Mouse (Mus musculus): Measurements from ENCODE around the gene Col11a2. TPM values are rescaled to one million over a fixed set of nuclear protein-coding genes. Genes with fewer than 3 reads are reported as not detected.

Gene Col11a2
- polyA plus RNA-seq, 1 experiment, result 15.2 TPM

DNA sequence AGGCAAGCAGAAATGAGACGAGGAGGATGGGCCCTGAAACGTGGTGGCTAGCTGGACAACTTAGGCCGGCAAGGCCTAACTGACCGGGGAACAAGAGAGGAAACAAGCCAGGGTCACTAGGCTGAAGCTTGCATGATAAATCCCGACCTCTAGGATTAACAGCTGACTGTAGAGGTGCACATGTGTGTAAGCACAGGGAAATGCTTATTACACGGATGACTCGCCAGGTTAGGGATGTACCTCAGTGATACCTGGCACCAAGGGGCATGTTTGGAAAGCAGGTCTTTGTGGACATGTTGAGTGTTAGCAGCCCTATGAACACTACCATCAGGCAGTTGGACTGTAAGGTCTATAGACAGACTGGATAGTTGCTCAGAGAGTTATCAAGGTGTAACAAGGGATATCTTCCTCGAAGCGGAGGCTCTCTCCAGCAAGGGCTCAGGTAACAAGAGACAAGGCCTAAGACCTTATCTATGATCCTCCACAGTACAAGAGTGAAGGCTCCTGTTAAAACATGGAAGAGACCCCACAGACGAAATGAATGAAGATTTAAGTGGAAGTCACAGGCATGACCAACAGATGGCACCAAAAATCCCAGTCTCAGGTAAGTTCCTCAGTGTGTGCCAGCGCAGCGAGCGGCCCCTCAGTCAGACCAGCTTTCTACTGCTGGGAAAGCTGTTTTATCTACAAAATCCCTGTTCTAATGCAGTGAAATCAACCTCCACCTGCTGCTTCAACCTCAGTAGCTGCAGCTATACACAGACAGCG is 70.0 kb downstream of the Col11a2 start:
- WGBS, result 68% methylated on average over 14 of the region's 14 CpGs
- TF ChIP-seq CTCF (IDR thresholded peaks at IDR 0.05; ENCODE audit: borderline replicate concordance, insufficient read depth, low read depth, low read length) (peak; percentile 14; the same call in 1 of the 2 replicates), POLR2A (IDR thresholded peaks at IDR 0.05; ENCODE audit: borderline replicate concordance, insufficient read depth, low read length) (no peak)
- Histone ChIP-seq H3K4me1 (ENCODE audit: control insufficient read depth, insufficient read depth, low read length) (no peaks in the 10 kb centered on the region), H3K27me3 (ENCODE audit: control insufficient read depth, insufficient read depth, low read length) (no peaks in the 10 kb centered on the region; the same call in 1 of the 2 replicates), H3K27ac (ENCODE audit: insufficient read depth, low read length) (no peak overlapping the region), H3K4me3 (replicated peaks; ENCODE audit: insufficient read depth, low read depth, low read length) (no peak overlapping the region)
- no peak for DNase-seq

DNA sequence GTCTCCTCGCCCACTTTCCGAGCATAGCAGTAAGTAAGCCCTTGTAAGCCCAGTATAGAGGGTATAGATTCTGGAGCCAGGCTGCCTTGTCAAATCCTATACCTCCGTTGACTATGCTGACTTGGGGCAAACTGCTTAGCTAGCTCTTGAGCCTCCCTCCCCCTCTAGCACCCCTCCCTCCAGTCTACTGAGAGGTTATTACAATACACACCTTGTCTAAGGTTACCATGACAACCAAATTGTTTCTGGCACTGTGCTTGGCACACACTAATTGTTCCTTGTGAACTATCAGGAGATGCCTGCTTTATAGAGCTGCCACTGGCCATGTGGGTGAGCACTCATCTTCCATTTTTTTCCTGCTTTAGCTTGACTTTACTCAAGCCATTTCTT is 70.6 kb downstream of the Col11a2 start:
- Histone ChIP-seq H3K27ac (ENCODE audit: insufficient read depth, low read length) (no peak overlapping the region), H3K4me1 (ENCODE audit: control insufficient read depth, insufficient read depth, low read length) (no peaks in the 10 kb centered on the region), H3K27me3 (ENCODE audit: control insufficient read depth, insufficient read depth, low read length) (no peaks in the 10 kb centered on the region; the same call in 1 of the 2 replicates), H3K4me3 (replicated peaks; ENCODE audit: insufficient read depth, low read depth, low read length) (no peak overlapping the region)
- WGBS, result 62% methylated on average over 3 of the region's 3 CpGs
- no peak for TF ChIP-seq POLR2A (IDR thresholded peaks at IDR 0.05; ENCODE audit: borderline replicate concordance, insufficient read depth, low read length)
- TF ChIP-seq CTCF (IDR thresholded peaks at IDR 0.05; ENCODE audit: borderline replicate concordance, insufficient read depth, low read depth, low read length), result no peak
- DNase-seq, result no peak

DNA sequence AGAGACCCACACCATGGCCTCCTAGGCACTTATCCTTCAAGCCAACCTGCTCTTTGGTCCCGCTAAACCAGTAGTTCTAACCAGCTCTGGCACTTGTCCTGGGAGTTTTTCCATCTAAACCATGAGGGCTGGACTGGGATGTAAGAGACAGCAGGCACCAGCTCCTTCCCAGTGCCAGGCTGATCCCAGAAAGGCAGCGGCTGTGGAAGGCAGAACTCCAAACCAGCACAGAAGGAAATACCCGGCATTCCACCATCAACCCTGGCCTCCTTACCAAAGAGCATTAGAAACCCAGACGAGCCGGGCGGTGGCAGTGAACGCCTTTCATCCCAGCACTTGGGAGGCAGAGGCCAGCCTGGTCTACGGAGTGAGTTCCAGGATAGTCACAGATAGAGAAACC is 71.1 kb downstream of the Col11a2 start:
- no peaks in the 10 kb centered on the region for H3K4me1 ChIP-seq (ENCODE audit: control insufficient read depth, insufficient read depth, low read length)
- WGBS, result 33% methylated on average over 8 of the region's 8 CpGs
- no peak for DNase-seq
- TF ChIP-seq CTCF (IDR thresholded peaks at IDR 0.05; ENCODE audit: borderline replicate concordance, insufficient read depth, low read depth, low read length) (no peak), POLR2A (IDR thresholded peaks at IDR 0.05; ENCODE audit: borderline replicate concordance, insufficient read depth, low read length) (no peak)
- H3K4me3 ChIP-seq (replicated peaks; ENCODE audit: insufficient read depth, low read depth, low read length), result no peak overlapping the region
- H3K27me3 ChIP-seq (ENCODE audit: control insufficient read depth, insufficient read depth, low read length), result no peaks in the 10 kb centered on the region; the same call in 1 of the 2 replicates
- no peak overlapping the region for H3K27ac ChIP-seq (ENCODE audit: insufficient read depth, low read length)

DNA sequence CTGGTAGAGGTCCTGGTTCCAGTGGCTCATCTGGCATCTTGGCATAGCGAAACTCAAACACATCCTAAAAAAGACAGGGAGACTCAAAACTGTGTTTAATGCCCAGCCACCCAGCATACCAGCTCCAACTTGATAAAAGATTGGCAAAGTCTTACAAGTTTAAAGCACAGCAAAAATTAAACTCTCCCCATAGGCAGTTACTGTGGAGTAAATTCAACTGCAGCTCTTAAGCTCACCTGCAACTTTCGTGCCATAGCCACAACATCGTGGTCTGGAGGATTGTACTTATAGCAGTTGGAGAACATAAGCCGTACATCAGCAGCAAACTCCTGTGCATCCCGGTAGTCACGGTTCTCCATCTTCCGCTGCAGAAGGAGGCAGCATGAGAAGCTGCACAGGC is 74.9 kb downstream of the Col11a2 start:
- DNase-seq, result no peak
- H3K27me3 ChIP-seq (ENCODE audit: control insufficient read depth, insufficient read depth, low read length), result no peaks in the 10 kb centered on the region
- no peak overlapping the region for H3K27ac ChIP-seq (ENCODE audit: insufficient read depth, low read length)
- H3K4me1 ChIP-seq (ENCODE audit: control insufficient read depth, insufficient read depth, low read length), result peaks cover 3% of the 10 kb centered on the region; the same call in 1 of the 2 replicates
- 88% methylated on average over 7 of the region's 7 CpGs for WGBS
- TF ChIP-seq POLR2A (IDR thresholded peaks at IDR 0.05; ENCODE audit: borderline replicate concordance, insufficient read depth, low read length) (no peak), CTCF (IDR thresholded peaks at IDR 0.05; ENCODE audit: borderline replicate concordance, insufficient read depth, low read depth, low read length) (no peak)
- no peak overlapping the region for H3K4me3 ChIP-seq (replicated peaks; ENCODE audit: insufficient read depth, low read depth, low read length)

Other genes with a start within 250 kb of the Col11a2 start
- gene Kank3, start 228.9 kb upstream of the Col11a2 start, polyA plus RNA-seq (2012; rRNA removed), result 52.1 and 59.5 TPM in 2 replicates
- 471 and 493 TPM in 2 replicates for gene Rps28, start 214.9 kb upstream of the Col11a2 start, polyA plus RNA-seq (2012; rRNA removed)
- 341 and 361 TPM in 2 replicates for gene Ndufa7, start 214.9 kb upstream of the Col11a2 start, polyA plus RNA-seq (2012; rRNA removed)
- 34.4 and 34.7 TPM in 2 replicates for gene Cd320, start 196.3 kb upstream of the Col11a2 start, polyA plus RNA-seq (2012; rRNA removed)
- not detected in 2 replicates for gene Gm7029, start 165.6 kb upstream of the Col11a2 start, polyA plus RNA-seq (2012; rRNA removed)
- gene Kifc1, start 148.8 kb upstream of the Col11a2 start, polyA plus RNA-seq (2012; rRNA removed), result 2.2 and 2.3 TPM in 2 replicates
- gene Platr17, start 134.3 kb upstream of the Col11a2 start, polyA plus RNA-seq (2012; rRNA removed), result 0.48 and 0.65 TPM in 2 replicates
- 28.6 and 30.4 TPM in 2 replicates for gene Daxx, start 130.0 kb upstream of the Col11a2 start, polyA plus RNA-seq (2012; rRNA removed)
- 27.7 and 28.5 TPM in 2 replicates for gene Tapbp, start 123.5 kb upstream of the Col11a2 start, polyA plus RNA-seq (2012; rRNA removed)
- 30.2 and 33.4 TPM in 2 replicates for gene Zbtb22, start 123.5 kb upstream of the Col11a2 start, polyA plus RNA-seq (2012; rRNA removed)
- gene Rgl2, start 109.9 kb upstream of the Col11a2 start, polyA plus RNA-seq (2012; rRNA removed), result 171 and 183 TPM in 2 replicates
- 117 and 135 TPM in 2 replicates for gene Pfdn6, start 99.1 kb upstream of the Col11a2 start, polyA plus RNA-seq (2012; rRNA removed)
- 13.3 and 14.0 TPM in 2 replicates for gene Wdr46, start 98.8 kb upstream of the Col11a2 start, polyA plus RNA-seq (2012; rRNA removed)
- gene B3galt4, start 87.9 kb upstream of the Col11a2 start, polyA plus RNA-seq (2012; rRNA removed), result 8.4 and 8.6 TPM in 2 replicates
- 73.5 and 77.0 TPM in 2 replicates for gene Vps52, start 83.6 kb upstream of the Col11a2 start, polyA plus RNA-seq (2012; rRNA removed)
- gene Rps18, start 83.4 kb upstream of the Col11a2 start, polyA plus RNA-seq (2012; rRNA removed), result 283 and 320 TPM in 2 replicates
- 61.9 and 77.5 TPM in 2 replicates for gene H2-K1, start 39.1 kb upstream of the Col11a2 start, polyA plus RNA-seq (2012; rRNA removed)
- 66.4 and 74.6 TPM in 2 replicates for gene Ring1, start 14.8 kb upstream of the Col11a2 start, polyA plus RNA-seq (2012; rRNA removed)
- 82.9 and 89.8 TPM in 2 replicates for gene H2-Ke6, start 11.4 kb upstream of the Col11a2 start, polyA plus RNA-seq (2012; rRNA removed)
- 120 and 123 TPM in 2 replicates for gene Slc39a7, start 7.8 kb upstream of the Col11a2 start, polyA plus RNA-seq (2012; rRNA removed)
- gene Rxrb, start 7.6 kb upstream of the Col11a2 start, polyA plus RNA-seq (2012; rRNA removed), result 78.0 and 83.2 TPM in 2 replicates
- gene H2-Oa, start 52.9 kb downstream of the Col11a2 start, polyA plus RNA-seq (2012; rRNA removed), result 0.25 and 0.34 TPM in 2 replicates
- gene H2-DMa, start 80.1 kb downstream of the Col11a2 start, polyA plus RNA-seq (2012; rRNA removed), result 13.2 and 13.6 TPM in 2 replicates
- 188 and 209 TPM in 2 replicates for gene Brd2, start 83.2 kb downstream of the Col11a2 start, polyA plus RNA-seq (2012; rRNA removed)
- gene H2-DMb2, start 103.9 kb downstream of the Col11a2 start, polyA plus RNA-seq (2012; rRNA removed), result 0.35 and 0.52 TPM in 2 replicates
- 1.8 and 3.0 TPM in 2 replicates for gene H2-DMb1, start 113.6 kb downstream of the Col11a2 start, polyA plus RNA-seq (2012; rRNA removed)
- gene Tap1, start 148.1 kb downstream of the Col11a2 start, polyA plus RNA-seq (2012; rRNA removed), result 2.6 and 2.7 TPM in 2 replicates
- 2.2 and 2.7 TPM in 2 replicates for gene Psmb9, start 148.3 kb downstream of the Col11a2 start, polyA plus RNA-seq (2012; rRNA removed)
- gene Psmb8, start 158.3 kb downstream of the Col11a2 start, polyA plus RNA-seq (2012; rRNA removed), result 5.8 and 7.3 TPM in 2 replicates
- gene Tap2, start 164.1 kb downstream of the Col11a2 start, polyA plus RNA-seq (2012; rRNA removed), result 9.1 and 10.0 TPM in 2 replicates
- gene H2-Ob, start 199.5 kb downstream of the Col11a2 start, polyA plus RNA-seq (2012; rRNA removed), result 0.67 and 0.86 TPM in 2 replicates
- gene H2-Ab1, start 218.3 kb downstream of the Col11a2 start, polyA plus RNA-seq (2012; rRNA removed), result 4.0 TPM in 2 replicates
- gene H2-Aa, start 248.4 kb downstream of the Col11a2 start, polyA plus RNA-seq (2012; rRNA removed), result 3.0 and 3.1 TPM in 2 replicates